In the genomic region with DNA sequence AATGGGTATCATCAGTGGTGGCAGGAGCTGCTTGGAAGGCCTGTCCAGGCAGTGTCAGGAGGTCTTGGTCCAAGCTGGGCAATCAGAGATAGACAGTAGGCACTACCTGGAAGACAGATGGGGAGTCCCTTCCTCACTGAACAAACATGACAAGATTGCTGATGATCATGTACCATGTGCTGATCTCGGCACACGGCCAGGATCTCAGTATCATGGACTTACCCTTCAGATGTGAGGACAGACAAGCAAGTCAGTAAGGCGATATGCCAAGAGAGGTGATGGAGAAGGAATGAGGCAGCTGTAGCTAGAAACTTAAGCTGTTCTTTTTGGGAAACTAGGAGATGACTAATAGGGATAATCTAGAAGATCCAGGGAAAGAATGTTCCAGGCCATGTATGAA, we compare ENCODE assay signal across 18 mouse cellular contexts.
"Had no signal": no experiment of that assay in that cellular context is flagged by ENCODE, and none has a peak within 500 bp of the region (broad histone marks: within the 10 kb centered on the region; RNA-seq: fewer than 3 reads in every experiment).

No protein-coding gene starts in this region.

- H3K27ac ChIP-seq: lung, embryonic 15.5 days; macrophage; midbrain, embryonic 12.5 days; neural tube, embryonic 12.5 days; stomach, embryonic 15.5 days; stomach, postnatal 0 days had no signal

- H3K36me3 ChIP-seq: lung, embryonic 15.5 days; midbrain, embryonic 12.5 days; neural tube, embryonic 12.5 days; stomach, embryonic 15.5 days had no signal

- H3K9me3 ChIP-seq: lung, embryonic 15.5 days; megakaryocyte, embryonic 14.5 days; midbrain, embryonic 12.5 days; neural tube, embryonic 12.5 days; stomach, embryonic 15.5 days had no signal

- H3K27me3 ChIP-seq: lung, embryonic 15.5 days; stomach, embryonic 15.5 days had no signal

- ATAC-seq: liver, postnatal 0 days; lung, postnatal 0 days; midbrain, embryonic 16.5 days had no signal

- H3K9ac ChIP-seq: liver, postnatal 0 days; lung, embryonic 15.5 days; midbrain, embryonic 12.5 days; neural tube, embryonic 12.5 days; stomach, embryonic 15.5 days had no signal

- H3K4me2 ChIP-seq: lung, embryonic 15.5 days; midbrain, embryonic 12.5 days; neural tube, embryonic 12.5 days; stomach, embryonic 15.5 days had no signal

- H3K4me3 ChIP-seq: lung, embryonic 15.5 days; megakaryocyte, embryonic 14.5 days; midbrain, embryonic 12.5 days; neural tube, embryonic 12.5 days; stomach, embryonic 15.5 days had no signal

- DNase-seq: liver, postnatal 0 days; lung, adult 2 months; lung, postnatal 14 days; lung, postnatal 36 days; midbrain, embryonic 14.5 days; right cerebral cortex, postnatal 14 days; thymus, adult 2 months; thymus, postnatal 25 days; thymus, postnatal 4 days had no signal
